Mouse (Mus musculus): Measurements from ENCODE around the gene Olfr1306. TPM values are rescaled to one million over a fixed set of nuclear protein-coding genes. Genes with fewer than 3 reads are reported as not detected.

Gene Olfr1306
- not detected in 2 replicates for polyA plus RNA-seq (2012; rRNA removed)

DNA sequence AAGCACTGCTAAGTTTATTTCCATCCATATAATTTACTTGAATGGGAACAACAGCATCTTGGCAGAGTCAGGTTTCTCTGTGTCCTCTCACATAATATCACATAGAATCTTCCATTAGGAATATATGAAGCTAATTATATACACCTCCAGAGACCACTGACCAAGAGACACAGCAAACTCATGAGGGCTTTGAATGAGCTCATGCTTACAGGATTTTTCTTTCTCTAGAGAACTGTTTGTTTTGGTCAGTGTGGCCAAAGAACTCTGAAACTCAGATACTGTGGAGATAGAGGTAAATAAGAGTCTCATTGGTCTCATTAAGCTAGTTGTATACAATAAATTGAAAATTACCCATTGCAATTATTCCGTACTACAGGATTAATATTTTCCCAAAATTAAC, at the start of gene Olfr1306:
Gene Olfr1306 (minus strand): TSS at position 101 of the 400 bp plus-strand sequence.
- H3K27me3 ChIP-seq (ENCODE audit: control insufficient read depth, insufficient read depth, low read length): no peaks in the 10 kb centered on the region
- no peak within 1 kb of the TSS for H3K27ac ChIP-seq (ENCODE audit: insufficient read depth, low read length)
- no peak within 1 kb of the TSS for H3K4me3 ChIP-seq (ENCODE audit: extremely low read depth, insufficient read depth, insufficient read length)
- 83% methylated on average over 1 of the region's 1 CpGs for WGBS
- H3K36me3 ChIP-seq (ENCODE audit: control insufficient read depth, insufficient read depth, low read length): no peaks in the 10 kb centered on the region
- no peaks in the 10 kb centered on the region for H3K4me1 ChIP-seq (ENCODE audit: control insufficient read depth, insufficient read depth, insufficient read length)
- DNase-seq (ENCODE audit: low read depth in 1 of 2, low spot score in 2 of 2): no peak
- TF ChIP-seq POLR2A (IDR thresholded peaks at IDR 0.05; ENCODE audit: low read depth, low read length) (no peak), CTCF (IDR thresholded peaks at IDR 0.05; ENCODE audit: extremely low read depth, insufficient read depth, insufficient read length, insufficient replicate concordance) (no peak)

DNA sequence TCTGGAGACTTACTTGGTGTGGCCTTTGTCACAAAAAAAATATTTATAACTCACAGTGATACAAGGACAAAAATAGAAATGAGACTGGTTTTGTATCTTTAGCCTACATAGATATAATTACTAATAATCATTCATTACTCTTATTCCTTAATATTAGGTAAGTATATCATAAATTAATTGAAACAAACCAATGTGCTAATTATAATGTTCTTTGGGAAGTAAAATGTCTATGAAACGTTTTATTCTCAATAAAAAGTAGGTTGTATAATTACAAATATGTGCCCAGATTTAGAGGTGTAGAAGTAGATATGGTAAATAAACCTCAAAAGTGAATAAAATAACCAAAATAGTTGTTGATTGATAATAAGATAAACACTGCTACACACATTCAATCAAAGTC, 48.8 kb upstream of the Olfr1306 start, which contains the start of gene Olfr1308:
Gene Olfr1308 (minus strand): TSS at position 101 of the 400 bp plus-strand sequence.
- Histone ChIP-seq H3K27me3 (ENCODE audit: control insufficient read depth, insufficient read depth, low read length) (no peaks in the 10 kb centered on the region), H3K27ac (ENCODE audit: insufficient read depth, low read length) (no peak within 1 kb of the TSS), H3K4me1 (ENCODE audit: control insufficient read depth, insufficient read depth, insufficient read length) (no peaks in the 10 kb centered on the region), H3K4me3 (ENCODE audit: extremely low read depth, insufficient read depth, insufficient read length) (no peak within 1 kb of the TSS), H3K36me3 (ENCODE audit: control insufficient read depth, insufficient read depth, low read length) (no peaks in the 10 kb centered on the region)
- WGBS: 42% methylated on average over 1 of the region's 1 CpGs
- DNase-seq (ENCODE audit: low read depth in 1 of 2, low spot score in 2 of 2): no peak
- TF ChIP-seq CTCF (IDR thresholded peaks at IDR 0.05; ENCODE audit: extremely low read depth, insufficient read depth, insufficient read length, insufficient replicate concordance) (no peak), POLR2A (IDR thresholded peaks at IDR 0.05; ENCODE audit: low read depth, low read length) (no peak)

DNA sequence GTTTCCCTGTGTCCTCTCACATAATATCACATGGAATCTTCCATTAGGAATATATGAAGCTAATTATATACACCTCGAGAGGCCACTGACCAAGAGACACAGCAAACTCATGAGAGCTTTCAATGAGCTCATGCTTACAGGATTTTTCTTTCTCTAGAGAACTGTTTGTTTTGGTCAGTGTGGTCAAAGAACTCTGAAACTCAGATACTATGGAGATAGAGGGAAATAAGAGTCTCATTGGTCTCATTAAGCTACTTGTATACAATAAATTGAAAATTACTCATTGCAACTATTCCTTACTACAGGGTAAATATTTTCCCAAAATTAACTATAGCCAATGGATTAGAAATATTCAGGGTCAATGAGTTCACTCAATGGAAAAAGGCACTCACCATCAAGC, 33.3 kb upstream of the Olfr1306 start, which contains the start of gene Olfr1307:
Gene Olfr1307 (minus strand): TSS at position 101 of the 400 bp plus-strand sequence.
- Histone ChIP-seq H3K4me1 (ENCODE audit: control insufficient read depth, insufficient read depth, insufficient read length) (no peaks in the 10 kb centered on the region), H3K4me3 (ENCODE audit: extremely low read depth, insufficient read depth, insufficient read length) (no peak within 1 kb of the TSS), H3K27ac (ENCODE audit: insufficient read depth, low read length) (no peak within 1 kb of the TSS), H3K27me3 (ENCODE audit: control insufficient read depth, insufficient read depth, low read length) (no peaks in the 10 kb centered on the region), H3K36me3 (ENCODE audit: control insufficient read depth, insufficient read depth, low read length) (no peaks in the 10 kb centered on the region)
- TF ChIP-seq CTCF (IDR thresholded peaks at IDR 0.05; ENCODE audit: extremely low read depth, insufficient read depth, insufficient read length, insufficient replicate concordance) (no peak), POLR2A (IDR thresholded peaks at IDR 0.05; ENCODE audit: low read depth, low read length) (no peak)
- 73% methylated on average over 1 of the region's 1 CpGs for WGBS
- no peak for DNase-seq (ENCODE audit: low read depth in 1 of 2, low spot score in 2 of 2)

DNA sequence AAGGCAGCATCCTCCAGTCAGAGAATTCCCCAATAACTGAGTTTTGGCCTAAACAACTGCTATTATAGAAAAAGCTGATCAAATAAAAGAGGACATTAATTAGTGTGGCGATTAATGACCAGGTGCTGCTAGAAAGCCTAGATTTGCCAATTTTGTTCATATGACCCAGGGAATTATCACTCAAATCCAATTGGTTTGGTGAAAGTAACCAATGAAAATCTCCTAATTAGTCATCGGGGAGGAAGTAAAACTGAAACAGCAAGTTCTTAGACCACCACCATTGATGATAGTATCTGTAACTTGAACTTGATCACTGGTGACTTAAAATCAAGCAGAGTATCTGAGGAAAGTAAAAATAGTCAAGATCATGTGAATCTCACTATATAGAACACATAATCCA, 39.0 kb downstream of the Olfr1306 start, which contains the start of gene Olfr1305:
Gene Olfr1305 (minus strand): TSS at position 101 of the 400 bp plus-strand sequence.
- Histone ChIP-seq H3K4me3 (ENCODE audit: extremely low read depth, insufficient read depth, insufficient read length) (no peak within 1 kb of the TSS), H3K36me3 (ENCODE audit: control insufficient read depth, insufficient read depth, low read length) (no peaks in the 10 kb centered on the region), H3K4me1 (ENCODE audit: control insufficient read depth, insufficient read depth, insufficient read length) (no peaks in the 10 kb centered on the region), H3K27me3 (ENCODE audit: control insufficient read depth, insufficient read depth, low read length) (no peaks in the 10 kb centered on the region), H3K27ac (ENCODE audit: insufficient read depth, low read length) (no peak within 1 kb of the TSS)
- TF ChIP-seq POLR2A (IDR thresholded peaks at IDR 0.05; ENCODE audit: low read depth, low read length) (no peak), CTCF (IDR thresholded peaks at IDR 0.05; ENCODE audit: extremely low read depth, insufficient read depth, insufficient read length, insufficient replicate concordance) (no peak)
- DNase-seq (ENCODE audit: low read depth in 1 of 2, low spot score in 2 of 2): no peak
- 93% methylated on average over 2 of the region's 2 CpGs for WGBS

Other genes with a start within 250 kb of the Olfr1306 start
- not detected in 2 replicates for gene Olfr1301, start 165.3 kb downstream of the Olfr1306 start, polyA plus RNA-seq (2012; rRNA removed)
- not detected in 2 replicates for gene Olfr1302, start 138.8 kb downstream of the Olfr1306 start, polyA plus RNA-seq (2012; rRNA removed)
- not detected in 2 replicates for gene Olfr1303, start 95.9 kb downstream of the Olfr1306 start, polyA plus RNA-seq (2012; rRNA removed)
- gene Olfr1305, start 39.1 kb downstream of the Olfr1306 start, polyA plus RNA-seq (2012; rRNA removed): not detected in 2 replicates
- not detected in 2 replicates for gene Olfr1307, start 33.2 kb upstream of the Olfr1306 start, polyA plus RNA-seq (2012; rRNA removed)
- gene Olfr1308, start 48.7 kb upstream of the Olfr1306 start, polyA plus RNA-seq (2012; rRNA removed): not detected in 2 replicates
- gene Olfr1309, start 74.0 kb upstream of the Olfr1306 start, polyA plus RNA-seq (2012; rRNA removed): not detected in 2 replicates
- gene Olfr1310, start 96.4 kb upstream of the Olfr1306 start, polyA plus RNA-seq (2012; rRNA removed): not detected in 2 replicates
- not detected in 2 replicates for gene Olfr1311, start 108.1 kb upstream of the Olfr1306 start, polyA plus RNA-seq (2012; rRNA removed)
- not detected in 2 replicates for gene Olfr1312, start 134.0 kb upstream of the Olfr1306 start, polyA plus RNA-seq (2012; rRNA removed)
- not detected in 2 replicates for gene Olfr1313, start 161.6 kb upstream of the Olfr1306 start, polyA plus RNA-seq (2012; rRNA removed)
- gene Olfr1314, start 180.5 kb upstream of the Olfr1306 start, polyA plus RNA-seq (2012; rRNA removed): not detected in 2 replicates
- gene Olfr1315-ps1, start 199.2 kb upstream of the Olfr1306 start, polyA plus RNA-seq (2012; rRNA removed): not detected in 2 replicates
- gene Olfr1316, start 218.7 kb upstream of the Olfr1306 start, polyA plus RNA-seq (2012; rRNA removed): not detected in 2 replicates
- gene Olfr1317, start 224.1 kb upstream of the Olfr1306 start, polyA plus RNA-seq (2012; rRNA removed): not detected in 2 replicates
- not detected in 2 replicates for gene Olfr1318, start 237.9 kb upstream of the Olfr1306 start, polyA plus RNA-seq (2012; rRNA removed)